Mouse (Mus musculus) heart, postnatal 0 days (tissue): ENCODE measurements at regions not wholly inside any gene's neighbourhood (a gene's known extent, or its start where the extent isn't known, plus 50 kb on each side); places are given as distances from the start of the nearest gene placed in this dataset.

ENCODE experiments used
- ATAC-seq: fragments of 200-750 bp; cut with Nextera tagmentation; 2 replicates; pipeline ENCODE4 v1.8.0; 2017; ENCODE audit warnings: low read depth, moderate number of reproducible peaks, moderate library complexity; ENCODE audit not compliant: insufficient read depth
- DNase-seq: peaks from one replicate; pipeline ENCODE4 v3.0.0-alpha.2; 2016; ENCODE audit warnings: low spot score
- H3K27ac ChIP-seq: fragments of 300-500 bp; sonication (generic); 2 replicates; pipeline ENCODE4 v1.5.1; 2014; ENCODE audit warnings: low read depth, mild to moderate bottlenecking
- H3K27me3 ChIP-seq: fragments of 300-500 bp; sonication (generic); 2 replicates; pipeline ENCODE4 v1.6.1; 2014; ENCODE audit warnings: low read length, mixed read lengths; ENCODE audit not compliant: control insufficient read depth, insufficient read depth
- H3K36me3 ChIP-seq: fragments of 300-500 bp; sonication (generic); replicated peaks from 2 replicates; pipeline ENCODE4 v1.6.1; 2014; ENCODE audit warnings: low read length, mixed read lengths; ENCODE audit not compliant: control insufficient read depth, insufficient read depth
- H3K4me1 ChIP-seq: fragments of 300-500 bp; sonication (generic); 2 replicates; pipeline ENCODE4 v1.6.1; 2014; ENCODE audit warnings: antibody characterized with exemption; ENCODE audit not compliant: control insufficient read depth, insufficient read depth
- H3K4me2 ChIP-seq: fragments of 300-500 bp; sonication (generic); 2 replicates; pipeline ENCODE4 v1.6.1; 2014; ENCODE audit warnings: low read depth, mild to moderate bottlenecking, low read length, moderate library complexity
- H3K4me3 ChIP-seq: fragments of 300-500 bp; sonication (generic); 2 replicates; pipeline ENCODE4 v1.5.1; 2014; ENCODE audit warnings: low read depth, low read length
- H3K9ac ChIP-seq: fragments of 300-500 bp; sonication (generic); replicated peaks from 2 replicates; pipeline ENCODE4 v1.6.1; 2014; ENCODE audit warnings: low read depth, low read length, mixed read lengths
- H3K9me3 ChIP-seq: fragments of 300-500 bp; sonication (generic); replicated peaks from 2 replicates; pipeline ENCODE4 v1.6.1; 2016; ENCODE audit warnings: low read length; ENCODE audit not compliant: control insufficient read depth
- CTCF ChIP-seq: IDR thresholded peaks from 2 replicates; pipeline ENCODE4 v1.5.1; 2016; ENCODE audit warnings: antibody characterized with exemption, control low read depth, low read depth
- EP300 ChIP-seq: IDR thresholded peaks from 2 replicates; pipeline ENCODE4 v1.6.1; 2016; ENCODE audit warnings: antibody characterized with exemption, low read depth
- WGBS: fragments of 180-500 bp; shearing (Covaris S2); extraction: QIAGEN DNeasy Blood & Tissue Kit; methylation state at CpG from one replicate; pipeline ENCODE4 v1.1.7; 2014; 5-methylcytosine and 5-hydroxymethylcytosine counted together

GRCm38 (mm10) chr14:101146746-101147145 is 53.4 kb downstream of the Prr30 start:
- TF ChIP-seq CTCF (no peak), EP300 (no peak)
- Histone ChIP-seq H3K9ac (no peak overlapping the region), H3K4me3 (no peak overlapping the region), H3K36me3 (no peaks in the 10 kb centered on the region), H3K9me3 (no peaks in the 10 kb centered on the region), H3K4me2 (no peak overlapping the region), H3K4me1 (no peaks in the 10 kb centered on the region), H3K27ac (no peak overlapping the region), H3K27me3 (no peaks in the 10 kb centered on the region)
- WGBS, result 88% methylated on average over 3 of the region's 3 CpGs
- ATAC-seq (no peak), DNase-seq (no peak)

GRCm38 (mm10) chr14:101137426-101137825 is 62.7 kb downstream of the Prr30 start:
- no peak overlapping the region for H3K4me2 ChIP-seq
- TF ChIP-seq EP300 (no peak), CTCF (no peak)
- no peak overlapping the region for H3K4me3 ChIP-seq
- H3K4me1 ChIP-seq, result no peaks in the 10 kb centered on the region
- no peak overlapping the region for H3K9ac ChIP-seq
- H3K27me3 ChIP-seq, result no peaks in the 10 kb centered on the region
- no peaks in the 10 kb centered on the region for H3K36me3 ChIP-seq
- no peaks in the 10 kb centered on the region for H3K9me3 ChIP-seq
- ATAC-seq, result no peak
- 49% methylated on average over 6 of the region's 6 CpGs for WGBS
- H3K27ac ChIP-seq, result no peak overlapping the region
- peak; percentile 21 for DNase-seq
